Mouse (Mus musculus) erythroblast, adult 5-6 weeks (primary cell): Measurements from ENCODE around the gene Igfals. TPM values are rescaled to one million over a fixed set of nuclear protein-coding genes. Genes with fewer than 3 reads are reported as not detected.

Source experiments
- ATAC-seq: replicated peaks from 2 replicates; pipeline ENCODE4 v1.8.0; 2016; ENCODE audit warnings: moderate number of reproducible peaks, mild to moderate bottlenecking, moderate TSS enrichment, inconsistent platforms; ENCODE audit not compliant: poor library complexity, low FRiP score, severe bottlenecking
- total RNA-seq, 2 experiments: library from RNA; stranded (forward) in 1 of 2; stranded (reverse) in 1 of 2; fragments of 150-400 nt in 1 of 2; fragments of 200-764, 138-1000 nt in 1 of 2; gene quantifications; 2 replicates each; pipeline versions ENCODE4 v1.2.3 to v1.2.4; 2015 to 2017; ENCODE audit warnings: low replicate concordance in 2 of 2

Igfals gene
- total RNA-seq, 2 experiments from 2014 or later = 0.17 TPM; not detected in 1

- no peak for ATAC-seq
Observed at GRCm38 (mm10) chr17:24891321-24891720, 25.5 kb downstream of the Igfals start.

- ATAC-seq = no peak
Observed at GRCm38 (mm10) chr17:24892785-24893184, 27.0 kb downstream of the Igfals start.

- no peak for ATAC-seq
Observed at GRCm38 (mm10) chr17:24893276-24893675, 27.5 kb downstream of the Igfals start.

GRCm38 (mm10) chr17:24894061-24894994 lies 28.5 kb downstream of the Igfals start:
- peak; percentile 29 for ATAC-seq

DNA sequence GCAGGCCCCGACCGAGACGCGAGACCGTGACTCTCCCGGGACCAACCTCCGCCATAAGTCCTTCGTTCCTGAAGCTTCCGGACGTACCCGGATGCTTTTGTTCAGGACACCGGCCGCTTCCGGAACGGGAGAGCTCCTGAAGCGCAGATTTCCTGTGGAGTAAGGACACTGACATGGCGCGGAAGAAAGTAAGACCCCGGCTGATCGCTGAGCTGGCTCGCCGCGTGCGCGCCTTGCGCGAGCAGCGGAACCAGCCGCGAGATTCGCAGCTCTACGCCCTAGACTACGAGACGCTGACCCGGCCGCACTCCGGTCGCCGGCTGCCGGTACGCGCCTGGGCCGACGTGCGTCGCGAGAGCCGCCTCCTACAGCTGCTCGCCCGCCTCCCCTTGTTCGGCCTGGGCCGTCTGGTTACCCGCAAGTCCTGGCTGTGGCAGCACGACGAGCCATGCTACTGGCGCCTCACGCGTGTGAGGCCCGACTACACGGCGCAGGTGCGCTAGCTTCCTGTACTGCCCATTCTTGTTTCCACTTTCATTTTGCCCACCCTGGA lies 29.3 kb downstream of the Igfals start, which contains the start of the genes Eme2 and Mrps34:
TSS of gene Eme2 (minus strand) at position 93 of the 553 bp plus-strand sequence.
TSS of gene Mrps34 (plus strand) at position 122 of the 553 bp plus-strand sequence.
- ATAC-seq = peak; percentile 34

GRCm38 (mm10) chr17:24895571-24896240 lies 29.9 kb downstream of the Igfals start:
- ATAC-seq = peak; percentile 10; the same call in 1 of the 2 replicates

- peak; percentile 56 for ATAC-seq
Observed at GRCm38 (mm10) chr17:24896241-24896992, 30.6 kb downstream of the Igfals start, which contains the start of gene Nme3. Gene Nme3, plus strand, starts transcription at chr17:24896500.

DNA sequence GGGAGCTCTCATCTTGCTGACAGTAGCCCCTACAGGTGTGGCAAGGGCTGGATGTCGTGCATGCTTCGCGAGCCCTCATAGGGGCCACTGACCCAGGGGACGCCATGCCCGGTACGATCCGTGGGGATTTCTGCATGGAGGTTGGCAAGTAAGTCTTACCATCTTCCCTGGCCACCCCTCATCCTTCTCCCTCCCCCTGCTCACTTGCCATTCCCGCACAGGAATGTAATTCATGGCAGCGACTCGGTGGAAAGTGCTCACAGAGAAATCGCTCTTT lies 31.1 kb downstream of the Igfals start:
- ATAC-seq = no peak

- ATAC-seq = no peak
Observed at GRCm38 (mm10) chr17:24897600-24897999, 31.8 kb downstream of the Igfals start.

GRCm38 (mm10) chr17:24898041-24898854 lies 32.5 kb downstream of the Igfals start:
- ATAC-seq = no peak

DNA sequence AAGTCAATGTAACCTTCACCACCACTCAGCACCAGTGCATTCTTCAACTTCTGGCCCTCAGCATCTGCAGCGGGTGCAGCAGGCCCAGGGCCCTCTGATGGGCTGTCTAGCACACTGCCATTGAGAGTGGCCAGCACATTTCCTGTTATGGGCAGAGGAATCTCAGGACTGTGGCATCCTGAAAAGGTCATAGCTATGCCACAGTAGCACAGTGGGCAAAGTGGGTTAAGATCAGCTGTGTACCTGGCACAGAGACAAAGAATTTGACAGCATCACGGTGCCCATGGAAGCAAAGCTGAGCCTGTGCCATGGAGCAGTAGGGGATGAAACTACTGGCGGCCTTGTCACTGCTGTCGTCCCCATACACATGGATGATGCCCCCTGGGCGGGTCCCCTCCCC lies 33.4 kb downstream of the Igfals start:
- ATAC-seq = no peak

- ATAC-seq = no peak
Observed at GRCm38 (mm10) chr17:24900014-24900413, 34.2 kb downstream of the Igfals start.

- ATAC-seq = 0 out of 2 replicates have a peak, but pooled peaks have one; percentile 0
Observed at GRCm38 (mm10) chr17:24902124-24902523, 36.3 kb downstream of the Igfals start.

DNA sequence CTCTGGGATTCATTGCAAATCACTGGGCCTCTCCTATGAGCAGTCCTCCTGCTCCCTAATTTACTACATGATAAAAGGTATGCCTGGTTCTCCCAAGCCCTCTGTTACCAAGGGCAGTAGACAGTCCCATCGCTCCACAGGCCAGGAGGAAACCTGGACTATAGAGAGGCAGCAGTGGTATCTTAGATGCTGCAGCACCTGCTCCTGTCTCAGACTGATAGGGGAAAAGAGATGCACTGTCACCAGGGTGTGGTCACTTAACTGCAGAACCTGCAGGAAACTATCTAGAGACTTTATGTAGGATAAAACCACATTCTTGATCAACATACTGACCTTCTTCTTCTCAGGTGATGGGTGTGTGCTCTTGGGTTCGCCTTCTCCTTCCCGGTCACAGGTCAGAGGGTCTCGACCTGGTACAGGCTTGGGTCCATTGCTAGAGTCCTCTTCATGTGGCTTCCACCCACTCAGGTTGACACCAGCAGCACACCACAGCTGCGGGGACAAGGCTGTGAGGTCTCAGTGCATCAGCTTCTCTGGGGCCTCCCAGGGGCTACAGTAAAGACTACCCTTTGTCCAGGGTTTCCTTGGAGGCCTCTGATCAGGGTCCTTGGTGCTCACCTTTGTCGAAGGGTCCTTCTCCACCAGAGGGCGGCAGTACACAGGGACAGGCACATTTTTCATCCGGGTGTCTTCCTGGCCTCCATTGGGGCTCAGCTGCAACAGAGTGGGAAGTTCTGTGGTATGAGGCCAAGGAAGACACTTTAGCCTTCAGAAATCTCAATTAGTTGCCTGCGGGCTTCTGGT lies 37.1 kb downstream of the Igfals start:
- ATAC-seq = peak; percentile 87

DNA sequence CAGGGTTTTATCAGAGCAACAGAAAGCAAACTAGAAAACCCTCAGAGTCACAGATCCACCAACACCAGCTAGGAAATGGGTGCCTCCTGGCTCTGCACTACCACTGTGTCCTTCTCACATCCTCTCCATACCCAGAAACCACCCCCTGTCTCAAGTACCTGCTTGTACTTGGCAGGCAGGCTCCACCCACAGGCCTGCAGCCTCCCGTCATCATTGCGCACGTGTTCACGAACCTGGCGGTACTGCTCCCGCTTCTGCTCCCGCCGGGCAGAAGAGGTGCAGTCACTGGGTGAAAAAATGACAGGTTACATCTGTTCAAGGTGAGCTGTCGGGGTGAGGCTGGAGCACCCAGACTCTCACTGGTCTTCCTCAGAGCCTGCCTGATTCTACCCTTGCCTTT lies 38.0 kb downstream of the Igfals start:
- ATAC-seq = no peak

DNA sequence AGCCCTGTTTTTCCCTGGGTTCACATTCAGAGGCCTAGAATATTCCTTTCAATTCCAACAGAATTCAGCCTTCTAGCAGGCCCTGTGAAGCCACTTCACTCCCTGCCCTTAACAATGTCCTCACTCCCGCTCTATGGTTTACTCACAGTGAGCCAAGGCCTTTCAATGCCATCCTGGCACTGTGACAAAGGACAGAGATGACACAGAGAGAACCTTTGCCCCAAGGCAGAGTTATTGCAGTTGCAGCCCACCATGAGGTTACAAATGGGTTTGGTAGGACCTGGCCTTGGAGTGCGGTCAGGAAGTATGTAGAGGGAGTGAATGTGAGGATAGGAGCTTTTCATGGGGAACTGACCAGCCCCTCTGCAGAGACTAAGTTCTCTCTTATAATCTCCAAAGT lies 41.8 kb downstream of the Igfals start:
- ATAC-seq = no peak

DNA sequence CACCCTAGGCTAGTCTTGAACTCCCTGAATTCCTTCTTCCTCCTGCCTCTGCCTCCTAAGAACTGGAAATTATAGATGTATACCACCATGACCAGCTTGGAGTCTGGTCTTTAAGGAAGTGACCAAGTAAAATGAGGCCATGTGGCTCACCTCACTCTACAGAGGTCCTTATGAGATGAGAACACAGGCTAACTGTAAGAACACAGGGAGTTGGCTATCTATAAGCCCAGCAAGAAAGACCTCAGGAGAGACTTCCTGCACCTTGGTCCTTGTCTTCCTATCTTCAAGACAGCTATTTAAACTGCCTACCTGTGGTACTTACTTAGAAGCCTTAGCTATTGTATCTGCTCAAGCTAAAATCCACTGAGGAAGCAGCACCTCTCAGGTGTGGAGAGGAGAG lies 48.2 kb downstream of the Igfals start:
- ATAC-seq = no peak

DNA sequence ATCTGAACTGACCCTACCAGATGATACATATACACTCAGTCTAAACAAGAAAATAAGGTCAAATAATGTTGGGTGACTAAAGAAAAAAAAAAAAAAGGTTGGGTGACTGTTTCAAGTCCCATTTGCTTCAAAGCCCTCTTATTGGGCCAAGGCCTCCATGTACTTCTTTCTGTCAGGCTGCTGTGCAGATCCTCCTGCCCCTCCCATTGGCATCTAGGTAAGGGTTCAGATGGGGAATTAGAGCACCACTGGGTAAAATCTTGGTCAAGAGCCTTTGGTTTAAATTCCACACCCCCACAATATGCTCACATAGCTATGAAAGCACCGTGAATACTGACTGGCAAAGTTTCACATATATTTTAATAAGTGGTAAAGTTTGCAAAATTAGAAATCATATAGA lies 57.4 kb downstream of the Igfals start:
- no peak for ATAC-seq
